Mouse (Mus musculus): ENCODE data around the gene Nucks1. TPM values are rescaled to one million over a fixed set of nuclear protein-coding genes. Genes with fewer than 3 reads are reported as not detected.
"Not testable (repeated sequence)": the region's sequence is repeated elsewhere in the genome, so short reads cannot be mapped to it uniquely, and the experiment has no call there.

The Nucks1 gene
- total RNA-seq (2021): 100 to 1,000 TPM; 148 to 152 TPM

- intact Hi-C loops (cut with DNase I): no loop called here
- DNase-seq (ENCODE audit: low spot score in 2 of 2): peak; percentile 98 to 100
Observed at GRCm38 (mm10) chr1:131910001-131910648, at the start of gene Nucks1. Nucks1 (plus strand) TSS chr1:131910534.

GRCm38 (mm10) chr1:131861811-131862210, 48.5 kb upstream of the Nucks1 start:
- no peak for DNase-seq (ENCODE audit: low spot score in 2 of 2)
- intact Hi-C loops (cut with DNase I): no loop called here

GRCm38 (mm10) chr1:131865596-131865995, 44.7 kb upstream of the Nucks1 start:
- no peak for DNase-seq (ENCODE audit: low spot score in 2 of 2)

GRCm38 (mm10) chr1:131866304-131866999, 43.9 kb upstream of the Nucks1 start:
- intact Hi-C loops (cut with DNase I): no loop called here
- DNase-seq (ENCODE audit: low spot score in 2 of 2): no peak

More at GRCm38 (mm10) chr1:131865596-131865995, 44.7 kb upstream of the Nucks1 start:
- intact Hi-C loops (cut with DNase I): no loop called here

- intact Hi-C loops (cut with DNase I): no loop called here
- peak; percentile 90 to 95 for DNase-seq (ENCODE audit: low spot score in 2 of 2)
Observed at GRCm38 (mm10) chr1:131867093-131867945, 43.0 kb upstream of the Nucks1 start, which contains the start of gene Rab29. Rab29 (plus strand) TSS chr1:131867224.

GRCm38 (mm10) chr1:131867946-131868290, 42.4 kb upstream of the Nucks1 start:
- no peak for DNase-seq (ENCODE audit: low spot score in 2 of 2)
- intact Hi-C loops (cut with DNase I): no loop called here

- no peak for DNase-seq (ENCODE audit: low spot score in 2 of 2)
- intact Hi-C loops (cut with DNase I): no loop called here
Observed at GRCm38 (mm10) chr1:131869561-131869960, 40.8 kb upstream of the Nucks1 start.

- intact Hi-C loops (cut with DNase I): no loop called here
Observed at GRCm38 (mm10) chr1:131872856-131873255, 37.5 kb upstream of the Nucks1 start.

GRCm38 (mm10) chr1:131879816-131880215, 30.5 kb upstream of the Nucks1 start:
- intact Hi-C loops (cut with DNase I): no loop called here
- no peak for DNase-seq (ENCODE audit: low spot score in 2 of 2)

More at GRCm38 (mm10) chr1:131872856-131873255, 37.5 kb upstream of the Nucks1 start:
- DNase-seq (ENCODE audit: low spot score in 2 of 2): no peak

GRCm38 (mm10) chr1:131882787-131883186, 27.5 kb upstream of the Nucks1 start:
- no peak for DNase-seq (ENCODE audit: low spot score in 2 of 2)
- intact Hi-C loops (cut with DNase I): no loop called here

- intact Hi-C loops (cut with DNase I): no loop called here
- DNase-seq (ENCODE audit: low spot score in 2 of 2): peak in 1 of 2 experiments; percentile 5
Observed at GRCm38 (mm10) chr1:131886173-131886572, 24.2 kb upstream of the Nucks1 start.

GRCm38 (mm10) chr1:131886641-131887040, 23.7 kb upstream of the Nucks1 start:
- DNase-seq (ENCODE audit: low spot score in 2 of 2): peak in 1 of 2 experiments; percentile 58
- intact Hi-C loops (cut with DNase I): no loop called here

GRCm38 (mm10) chr1:131890043-131890658, 20.2 kb upstream of the Nucks1 start:
- intact Hi-C loops (cut with DNase I): no loop called here
- DNase-seq (ENCODE audit: low spot score in 2 of 2): no peak

- intact Hi-C loops (cut with DNase I): no loop called here
- DNase-seq (ENCODE audit: low spot score in 2 of 2): no peak
Observed at GRCm38 (mm10) chr1:131891436-131891835, 18.9 kb upstream of the Nucks1 start.

- intact Hi-C loops (cut with DNase I): no loop called here
- no peak for DNase-seq (ENCODE audit: low spot score in 2 of 2)
Observed at GRCm38 (mm10) chr1:131902679-131903078, 7.7 kb upstream of the Nucks1 start.

- peak in 1 of 2 experiments; percentile 38 for DNase-seq (ENCODE audit: low spot score in 2 of 2)
- intact Hi-C loops (cut with DNase I): no loop called here
Observed at GRCm38 (mm10) chr1:131903251-131903650, 7.1 kb upstream of the Nucks1 start.

GRCm38 (mm10) chr1:131905497-131905896, 4.8 kb upstream of the Nucks1 start:
- DNase-seq (ENCODE audit: low spot score in 2 of 2): peak in 1 of 2 experiments; percentile 4
- intact Hi-C loops (cut with DNase I): no loop called here

GRCm38 (mm10) chr1:131908456-131908855, 1.9 kb upstream of the Nucks1 start:
- intact Hi-C loops (cut with DNase I): no loop called here

GRCm38 (mm10) chr1:131909236-131909635, 1.1 kb upstream of the Nucks1 start:
- intact Hi-C loops (cut with DNase I); DNase-seq (ENCODE audit: low spot score in 2 of 2): not testable (repeated sequence)

More at GRCm38 (mm10) chr1:131908456-131908855, 1.9 kb upstream of the Nucks1 start:
- DNase-seq (ENCODE audit: low spot score in 2 of 2): no peak

Data from left cerebral cortex, postnatal 25 days (tissue).